Mouse (Mus musculus): ENCODE results near the gene Olfr874.
"Not testable (repeated sequence)": the region's sequence is repeated elsewhere in the genome, so short reads cannot be mapped to it uniquely, and the experiment has no call there.

Gene Olfr874

GRCm38 (mm10) chr9:37744806-37745205, at the start of gene Olfr874:
Olfr874 (plus strand) TSS chr9:37745106.
- no peak for DNase-seq (ENCODE audit: low read depth)

GRCm38 (mm10) chr9:37716150-37716549, 28.8 kb upstream of the Olfr874 start, which contains the start of gene Olfr160:
Olfr160 (minus strand) TSS chr9:37716250.
- DNase-seq (ENCODE audit: low read depth), result no peak

- DNase-seq (ENCODE audit: low read depth), result peak; percentile 1
These were observed 10.6 kb upstream of the Olfr874 start for GRCm38 (mm10) chr9:37734310-37734709.

- DNase-seq (ENCODE audit: low read depth), result no peak
These were observed 5.6 kb downstream of the Olfr874 start for GRCm38 (mm10) chr9:37750319-37751075.

GRCm38 (mm10) chr9:37751467-37751866, 6.6 kb downstream of the Olfr874 start:
- DNase-seq (ENCODE audit: low read depth), result no peak

- no peak for DNase-seq (ENCODE audit: low read depth)
These were observed 7.1 kb downstream of the Olfr874 start for GRCm38 (mm10) chr9:37752006-37752405.

- no peak for DNase-seq (ENCODE audit: low read depth)
These were observed 16.8 kb downstream of the Olfr874 start for GRCm38 (mm10) chr9:37761728-37762127.

- DNase-seq (ENCODE audit: low read depth), result no peak
These were observed 17.6 kb downstream of the Olfr874 start for GRCm38 (mm10) chr9:37762541-37762940.

- no peak for DNase-seq (ENCODE audit: low read depth)
These were observed 25.8 kb downstream of the Olfr874 start for GRCm38 (mm10) chr9:37770661-37771060.

GRCm38 (mm10) chr9:37771759-37772158, 26.9 kb downstream of the Olfr874 start, which contains the start of gene Olfr875:
Olfr875 (plus strand) TSS chr9:37771857.
- DNase-seq (ENCODE audit: low read depth), result no peak

GRCm38 (mm10) chr9:37782766-37783260, 37.9 kb downstream of the Olfr874 start:
- no peak for DNase-seq (ENCODE audit: low read depth)

- not testable (repeated sequence) for DNase-seq (ENCODE audit: low read depth)
These were observed 38.8 kb downstream of the Olfr874 start for GRCm38 (mm10) chr9:37783394-37784387.

- no peak for DNase-seq (ENCODE audit: low read depth)
These were observed 41.5 kb downstream of the Olfr874 start for GRCm38 (mm10) chr9:37786411-37786810.

Measured in NIH3T3 (cell line).